Mouse (Mus musculus): ENCODE results near the gene Abcd1. TPM values are rescaled to one million over a fixed set of nuclear protein-coding genes. Genes with fewer than 3 reads are reported as not detected.

The Abcd1 gene
- polyA plus RNA-seq (2015; fragmentation: Nextera tagmentation; extraction: Ambion mirVana): 13.7 and 17.9 TPM in 2 replicates

DNA sequence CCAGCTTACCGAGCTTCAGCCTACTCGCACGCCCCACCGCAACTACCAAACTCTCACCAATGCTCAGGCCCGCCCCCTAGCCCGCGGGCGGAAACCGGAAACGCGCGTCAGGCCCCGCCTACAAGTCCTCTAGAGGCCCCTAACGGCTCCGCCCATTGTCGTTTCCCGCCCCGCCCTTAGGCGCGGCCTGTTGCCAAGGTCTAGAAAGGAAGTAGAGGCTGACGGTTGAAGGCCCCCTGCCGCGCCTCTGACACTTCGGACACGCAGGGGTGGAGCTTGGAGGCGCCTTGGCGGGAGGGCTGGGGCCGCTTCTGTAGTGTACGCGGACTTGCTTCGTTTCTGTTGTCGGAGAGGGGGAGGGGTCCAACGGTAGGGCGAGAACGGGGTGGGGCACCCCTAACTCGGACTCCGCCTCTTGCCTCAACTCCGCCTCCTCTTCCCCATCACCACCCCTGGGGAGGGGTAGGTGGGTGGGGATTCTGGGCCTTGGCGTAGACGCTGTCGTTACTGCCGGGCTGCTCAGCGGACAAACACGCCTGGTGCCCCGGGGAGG is at the start of gene Abcd1, which contains the start of gene Bcap31:
Gene Abcd1 (plus strand): TSS at position 489 of the 553 bp plus-strand sequence.
Gene Bcap31 (minus strand): TSS at position 67 of the 553 bp plus-strand sequence.

DNA sequence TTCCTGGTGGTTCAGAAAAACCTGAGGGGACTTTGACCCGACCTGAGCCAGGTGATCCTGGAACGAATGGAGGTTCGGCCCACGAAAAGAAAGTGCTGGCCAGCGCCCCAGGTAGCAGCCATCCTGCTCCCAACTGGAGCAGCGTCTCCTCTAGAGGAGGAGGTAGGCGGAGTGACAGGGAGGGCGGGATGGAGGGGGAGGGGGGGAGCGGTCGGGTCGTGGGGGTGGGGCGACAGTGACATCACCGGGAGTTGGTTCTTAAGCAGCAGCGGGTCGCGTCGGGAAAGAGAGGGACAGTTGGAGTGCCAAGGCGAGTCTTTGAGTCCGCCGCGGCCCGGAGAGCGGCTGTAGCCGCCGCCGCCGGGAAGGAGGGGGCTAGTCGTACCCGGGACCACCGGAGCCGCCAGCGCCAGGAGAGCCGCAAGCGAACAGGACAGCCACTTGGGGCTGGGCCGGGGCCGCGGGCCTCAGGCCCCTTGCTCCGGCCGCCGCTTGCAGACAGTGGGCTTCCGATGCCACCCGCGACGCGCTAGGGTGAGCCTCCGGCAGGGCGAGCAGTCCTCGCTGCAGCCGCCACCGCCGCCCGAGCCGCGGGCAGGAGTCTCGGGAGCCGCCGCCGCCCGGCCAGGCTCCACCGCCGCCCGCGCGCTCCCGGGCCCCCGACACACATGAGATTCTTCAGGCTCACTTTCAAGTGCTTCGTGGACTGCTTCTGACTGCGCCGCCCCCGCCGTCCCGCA is 43.3 kb upstream of the Abcd1 start, which contains the start of gene Slc6a8:
Gene Slc6a8 (plus strand): TSS at position 272 of the 740 bp plus-strand sequence.

DNA sequence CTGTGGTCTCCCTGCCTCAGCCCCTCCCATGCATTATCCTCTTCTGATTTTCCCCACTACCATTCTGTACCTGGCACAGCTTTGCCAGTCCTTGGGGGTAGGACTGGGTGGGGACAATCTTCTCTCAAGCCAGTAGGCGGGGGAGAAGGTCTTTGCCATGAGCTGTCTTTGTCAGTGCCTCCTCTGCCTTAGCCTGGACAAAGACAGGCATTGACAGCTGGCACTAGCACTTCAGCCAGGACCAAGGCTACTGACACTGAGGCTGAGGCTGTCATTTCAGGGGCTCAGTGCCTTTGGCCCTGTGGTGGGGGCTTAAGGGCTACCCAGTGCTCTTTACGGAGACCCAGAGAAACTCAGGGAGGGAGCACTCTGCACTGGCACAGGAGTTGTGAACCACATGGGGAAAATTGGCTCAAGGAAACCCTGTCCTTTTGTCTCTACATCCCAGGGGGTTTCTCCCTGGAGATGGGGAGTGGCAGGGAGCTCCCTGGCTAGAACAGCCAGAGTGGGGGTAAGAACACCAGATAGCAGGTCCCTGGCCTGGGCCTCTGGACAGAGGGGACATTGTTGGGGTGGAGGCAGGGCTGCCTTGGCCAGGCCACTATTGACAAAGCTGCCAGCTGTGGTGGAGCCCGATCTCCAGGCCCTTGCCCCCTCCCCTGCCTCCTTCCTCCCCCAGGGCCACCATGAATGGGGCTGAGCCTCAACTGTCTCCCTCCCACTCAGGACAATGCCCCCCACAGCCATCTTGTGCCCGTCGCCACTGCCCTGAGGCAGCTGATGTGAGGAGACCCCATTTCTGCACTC is 40.1 kb downstream of the Abcd1 start, which contains the start of gene Plxnb3:
Gene Plxnb3 (plus strand): TSS at position 757 of the 807 bp plus-strand sequence.

DNA sequence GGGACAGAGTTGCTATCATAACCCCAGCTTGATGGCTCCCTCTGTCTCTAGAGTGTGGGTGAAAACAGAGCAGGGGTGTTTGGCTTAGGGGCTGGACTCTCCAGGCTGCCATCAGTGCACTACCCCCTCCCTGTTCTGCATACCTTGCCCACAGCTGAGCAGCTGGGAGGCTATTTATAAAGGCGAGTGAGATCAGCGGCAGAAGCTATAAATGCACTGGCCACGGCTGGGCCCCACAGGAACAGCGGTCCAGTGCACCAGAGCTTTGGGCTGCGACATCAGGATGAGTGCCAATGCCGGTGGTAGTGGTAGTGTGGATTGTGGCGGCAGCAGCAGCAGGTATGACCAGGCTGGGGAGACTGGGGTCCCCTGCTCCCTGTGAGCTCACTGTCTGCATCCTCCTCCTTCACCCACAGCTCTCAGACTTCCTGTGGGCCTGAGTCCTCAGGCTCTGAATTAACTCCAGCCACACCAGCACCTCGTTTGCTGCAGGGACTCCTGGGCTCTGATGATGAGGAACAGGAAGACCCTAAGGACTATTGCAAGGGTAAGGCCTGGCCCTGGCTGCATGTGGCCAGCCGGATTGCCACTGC is 57.9 kb downstream of the Abcd1 start, which contains the start of gene Srpk3:
Gene Srpk3 (plus strand): TSS at position 238 of the 593 bp plus-strand sequence.

DNA sequence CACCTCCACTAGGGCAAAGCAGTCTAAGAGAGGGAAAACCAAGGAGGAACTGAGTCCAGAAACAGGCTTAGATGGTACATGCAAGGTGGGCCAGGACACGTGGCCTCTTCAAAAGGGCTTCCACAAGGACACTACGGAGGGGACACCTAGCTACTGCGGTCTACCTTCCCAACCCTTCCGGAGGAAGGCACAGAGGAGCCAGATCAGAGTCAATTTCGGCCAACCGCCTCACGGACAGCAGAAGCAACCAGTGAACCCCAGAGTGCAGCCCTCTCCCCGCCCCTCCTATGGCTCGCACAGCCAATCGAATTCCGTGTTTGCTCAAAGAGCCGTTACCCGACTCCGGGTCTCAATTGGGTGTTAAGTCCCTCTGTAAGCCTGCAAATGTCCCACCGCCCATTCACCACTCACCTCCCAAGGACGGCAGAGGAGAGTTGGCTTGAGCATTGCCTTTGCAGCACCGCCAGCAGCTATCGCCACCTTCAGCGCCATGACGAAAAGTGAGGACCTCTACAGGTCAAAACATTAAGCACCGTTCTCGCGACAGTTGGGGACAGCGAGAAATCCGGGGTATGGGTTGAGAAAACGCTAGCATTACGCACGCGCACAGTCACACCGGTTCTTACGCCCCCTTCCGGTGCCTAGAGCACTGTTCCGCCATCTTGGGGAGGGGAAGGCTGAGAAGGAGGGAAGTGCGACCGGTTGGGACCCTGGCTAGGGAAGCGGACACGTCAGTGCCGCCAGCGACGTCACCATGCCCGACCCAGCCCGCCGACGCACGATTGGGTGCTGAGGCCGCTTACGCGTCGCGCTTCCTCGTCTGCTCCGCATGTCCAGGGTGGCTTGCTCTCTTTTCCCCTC is 70.2 kb downstream of the Abcd1 start, which contains the start of the genes Idh3g and Ssr4:
Gene Idh3g (minus strand): TSS at position 534 of the 861 bp plus-strand sequence.
Gene Ssr4 (plus strand): TSS at position 665 of the 861 bp plus-strand sequence.

Other genes starting within 250 kb of the Abcd1 start
- gene Bgn, start 233.0 kb upstream of the Abcd1 start, polyA plus RNA-seq (2015; fragmentation: Nextera tagmentation; extraction: Ambion mirVana): 128 and 200 TPM in 2 replicates
- gene Atp2b3, start 213.5 kb upstream of the Abcd1 start, polyA plus RNA-seq (2015; fragmentation: Nextera tagmentation; extraction: Ambion mirVana): 1.7 and 4.0 TPM in 2 replicates
- gene Dusp9, start 77.2 kb upstream of the Abcd1 start, polyA plus RNA-seq (2015; fragmentation: Nextera tagmentation; extraction: Ambion mirVana): 1.3 and 1.9 TPM in 2 replicates
- 21.9 and 26.7 TPM in 2 replicates for gene Pnck, start 56.5 kb upstream of the Abcd1 start, polyA plus RNA-seq (2015; fragmentation: Nextera tagmentation; extraction: Ambion mirVana)
- gene Slc6a8, start 43.4 kb upstream of the Abcd1 start, polyA plus RNA-seq (2015; fragmentation: Nextera tagmentation; extraction: Ambion mirVana): 5.1 and 6.5 TPM in 2 replicates
- gene Bcap31, start 422 bp upstream of the Abcd1 start, polyA plus RNA-seq (2015; fragmentation: Nextera tagmentation; extraction: Ambion mirVana): 247 and 325 TPM in 2 replicates
- gene Plxnb3, start 40.5 kb downstream of the Abcd1 start, polyA plus RNA-seq (2015; fragmentation: Nextera tagmentation; extraction: Ambion mirVana): 0.84 and 1.1 TPM in 2 replicates
- gene Srpk3, start 57.8 kb downstream of the Abcd1 start, polyA plus RNA-seq (2015; fragmentation: Nextera tagmentation; extraction: Ambion mirVana): 0.60 and 1.4 TPM in 2 replicates
- gene Idh3g, start 70.3 kb downstream of the Abcd1 start, polyA plus RNA-seq (2015; fragmentation: Nextera tagmentation; extraction: Ambion mirVana): 175 and 260 TPM in 2 replicates
- gene Ssr4, start 70.4 kb downstream of the Abcd1 start, polyA plus RNA-seq (2015; fragmentation: Nextera tagmentation; extraction: Ambion mirVana): 368 and 460 TPM in 2 replicates
- 0.47 and 0.80 TPM in 2 replicates for gene Pdzd4, start 108.4 kb downstream of the Abcd1 start, polyA plus RNA-seq (2015; fragmentation: Nextera tagmentation; extraction: Ambion mirVana)
- 0.14 and 0.32 TPM in 2 replicates for gene Avpr2, start 175.5 kb downstream of the Abcd1 start, polyA plus RNA-seq (2015; fragmentation: Nextera tagmentation; extraction: Ambion mirVana)
- 12.5 and 39.4 TPM in 2 replicates for gene L1cam, start 179.5 kb downstream of the Abcd1 start, polyA plus RNA-seq (2015; fragmentation: Nextera tagmentation; extraction: Ambion mirVana)
- 1.3 and 2.4 TPM in 2 replicates for gene Arhgap4, start 205.3 kb downstream of the Abcd1 start, polyA plus RNA-seq (2015; fragmentation: Nextera tagmentation; extraction: Ambion mirVana)
- gene Naa10, start 205.3 kb downstream of the Abcd1 start, polyA plus RNA-seq (2015; fragmentation: Nextera tagmentation; extraction: Ambion mirVana): 78.0 and 87.4 TPM in 2 replicates
- 37.8 and 46.5 TPM in 2 replicates for gene Renbp, start 214.3 kb downstream of the Abcd1 start, polyA plus RNA-seq (2015; fragmentation: Nextera tagmentation; extraction: Ambion mirVana)
- 19.2 and 25.3 TPM in 2 replicates for gene Hcfc1, start 249.8 kb downstream of the Abcd1 start, polyA plus RNA-seq (2015; fragmentation: Nextera tagmentation; extraction: Ambion mirVana)